Mouse (Mus musculus) ovary, postnatal 14 days (tissue): ENCODE data around the gene Rab44.
A peak's percentile ranks its signal among the peaks of the same experiment; 100 is the strongest.
"Not testable (repeated sequence)": the region's sequence is repeated elsewhere in the genome, so short reads cannot be mapped to it uniquely, and the experiment has no call there.

Experiments used
- DNase-seq: peaks from one replicate; pipeline ENCODE4 v3.0.0; 2022; ENCODE audit warnings: low spot score

Gene Rab44

DNA sequence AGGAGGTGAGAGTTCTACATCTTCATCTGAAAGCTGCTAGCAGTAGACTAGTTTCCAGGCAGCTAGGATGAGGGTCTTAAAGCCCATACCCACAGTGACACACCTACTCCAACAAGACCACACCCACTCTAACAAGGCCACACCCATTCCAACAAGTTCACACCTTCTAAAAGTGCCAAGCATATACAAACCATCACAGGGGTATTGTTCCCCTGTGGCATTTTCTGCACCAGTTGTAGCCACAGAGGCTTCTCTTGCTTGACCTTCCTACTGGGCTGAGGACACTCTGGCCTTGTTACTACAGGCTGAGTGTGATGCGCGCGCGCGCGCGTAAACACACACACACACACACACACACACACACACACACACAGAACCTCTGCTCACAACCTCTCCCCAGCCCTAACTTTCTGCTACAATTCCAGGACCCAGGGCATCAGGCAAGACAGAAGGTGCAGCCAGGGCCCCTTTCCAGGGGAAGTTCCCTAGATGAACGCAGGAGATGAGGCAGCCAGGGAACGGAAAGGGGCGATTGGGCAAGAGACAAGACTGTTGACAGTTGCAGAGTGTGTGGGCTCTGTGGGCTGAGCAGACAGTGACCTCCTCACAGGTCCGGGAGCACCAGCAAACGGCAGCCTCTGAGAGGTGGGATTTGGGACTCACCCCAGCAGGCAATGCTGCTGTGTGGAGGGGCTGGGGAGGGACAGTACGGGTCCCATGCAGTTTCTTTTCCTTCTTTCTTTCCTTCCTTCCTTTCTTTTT is at the start of gene Rab44:
Gene Rab44, plus strand, starts transcription at position 555 of the 762 bp plus-strand sequence.
- DNase-seq: no peak

DNA sequence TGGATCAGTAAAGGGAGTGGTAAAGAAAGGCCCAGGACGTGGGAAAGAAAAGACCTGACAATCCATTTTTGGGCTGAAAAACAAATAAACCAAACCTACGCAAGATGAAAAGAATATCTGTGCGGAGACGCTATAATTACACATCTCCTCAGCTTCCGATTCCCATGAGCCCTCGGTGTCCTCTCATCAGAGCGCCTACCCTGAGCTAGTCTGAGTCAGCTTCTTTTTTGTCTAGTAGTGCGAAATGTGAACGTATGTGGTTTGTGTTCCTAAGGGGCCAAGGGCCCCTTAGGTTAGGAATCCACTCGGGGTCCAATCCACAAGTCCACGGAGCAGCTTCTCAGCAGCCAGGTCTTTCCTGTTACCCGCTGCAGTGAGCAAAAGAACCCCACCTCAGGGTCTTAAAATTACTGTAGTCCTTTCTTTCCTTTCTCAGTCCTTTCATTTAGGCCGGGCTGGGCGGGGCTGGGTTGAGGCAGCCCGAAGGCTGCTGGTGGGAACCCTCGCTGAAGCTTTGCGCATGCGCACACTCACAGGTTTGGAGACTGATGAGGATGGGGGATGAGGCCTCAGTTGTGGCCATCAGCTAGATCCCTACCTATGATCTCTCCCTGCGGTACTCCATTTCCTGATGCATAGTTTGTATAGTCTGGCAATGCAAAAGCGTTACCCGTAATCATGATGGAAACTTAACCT is 48.6 kb upstream of the Rab44 start:
- no peak for DNase-seq

GRCm38 (mm10) chr17:29065971-29066370 is 48.0 kb upstream of the Rab44 start:
- DNase-seq: no peak

- DNase-seq: not testable (repeated sequence)
Measured at GRCm38 (mm10) chr17:29067416-29067815, 46.5 kb upstream of the Rab44 start.

DNA sequence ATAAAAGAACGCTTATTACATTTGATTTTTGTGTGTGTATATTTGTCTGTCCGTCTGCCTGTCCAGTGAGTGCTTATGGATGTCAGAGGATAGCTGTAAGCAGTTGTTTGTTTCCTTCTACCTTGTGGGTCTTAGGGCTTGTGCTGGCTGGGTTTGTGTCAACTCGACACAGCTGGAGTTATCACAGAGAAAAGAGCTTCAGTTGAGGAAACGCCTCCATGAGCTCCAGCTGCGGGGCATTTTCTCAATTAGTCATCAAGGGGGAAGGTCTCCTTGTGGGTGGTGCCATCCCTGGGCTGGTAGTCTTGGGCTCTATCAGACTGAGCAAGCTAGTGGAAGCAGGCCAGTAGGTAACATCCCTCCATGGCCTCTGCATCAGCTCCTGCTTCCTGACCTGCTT is 46.1 kb upstream of the Rab44 start:
- no peak for DNase-seq

DNA sequence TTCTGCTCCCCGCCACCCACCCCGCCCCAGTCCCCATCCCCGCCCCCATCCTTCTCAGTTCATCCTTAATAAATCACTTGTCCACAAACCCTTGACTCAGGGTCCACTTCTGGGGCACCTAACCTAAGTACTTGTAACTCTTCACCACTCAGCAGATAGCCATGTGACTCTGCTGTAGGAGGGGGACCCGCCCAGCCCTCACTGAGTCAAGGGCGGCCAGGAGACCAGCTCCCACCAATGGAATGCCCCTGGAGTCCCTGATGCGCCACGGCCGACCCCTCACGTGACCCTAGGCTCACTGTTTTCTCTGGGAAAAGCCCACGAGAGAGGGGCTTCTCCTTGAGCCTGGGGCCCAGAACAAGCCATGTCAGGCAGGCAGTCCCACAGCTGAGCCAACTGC is 44.9 kb upstream of the Rab44 start:
- no peak for DNase-seq

GRCm38 (mm10) chr17:29071820-29072219 is 42.1 kb upstream of the Rab44 start:
- no peak for DNase-seq

DNA sequence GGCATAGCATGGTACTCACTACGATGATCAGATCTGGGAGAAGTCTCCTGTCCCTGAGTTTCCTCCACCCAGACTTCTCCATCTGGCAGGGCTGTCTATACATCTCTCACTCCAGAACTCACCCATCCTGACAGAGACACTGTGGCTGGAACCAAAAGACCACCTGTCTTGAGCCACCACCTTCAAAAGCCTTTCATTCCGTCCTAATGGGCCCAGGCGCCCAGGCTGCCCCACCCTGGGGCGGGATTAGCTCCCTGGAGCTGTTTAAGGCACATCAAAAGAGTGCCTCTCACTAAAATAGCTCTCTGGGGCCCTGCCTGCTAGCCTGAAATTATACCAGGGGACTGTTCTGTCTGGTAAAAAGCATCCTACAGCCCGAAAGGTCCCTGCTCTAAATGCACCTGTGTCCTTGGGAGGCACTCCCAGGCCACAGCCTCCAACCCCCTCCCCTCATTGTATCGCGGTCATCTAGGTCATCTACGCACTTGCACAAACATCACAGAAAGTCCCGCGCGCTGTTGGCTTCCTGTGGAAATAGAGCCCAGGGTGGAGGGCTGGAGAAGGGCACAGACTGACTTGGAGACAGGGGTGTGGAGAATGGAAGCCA is 41.1 kb upstream of the Rab44 start:
- no peak for DNase-seq

DNA sequence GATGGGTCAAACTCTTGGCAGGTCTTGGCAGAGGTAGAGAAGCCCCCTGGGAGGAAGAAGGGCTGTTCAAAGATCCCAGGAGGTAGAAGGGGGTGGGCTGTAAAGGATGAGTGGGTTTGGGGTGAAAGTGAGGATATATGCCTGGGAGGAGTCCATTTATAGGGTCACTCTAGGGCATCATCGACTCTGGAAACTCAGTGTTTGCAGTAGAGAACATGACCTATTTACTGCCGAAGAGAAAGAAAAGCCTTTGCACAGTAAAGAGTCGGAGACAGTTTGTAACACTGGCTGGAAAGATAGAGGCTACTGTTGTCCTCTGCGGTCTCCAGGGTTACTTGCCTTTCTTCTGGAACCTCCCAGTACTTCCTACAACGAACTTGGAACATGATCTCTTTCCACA is 40.6 kb upstream of the Rab44 start:
- DNase-seq: no peak

- DNase-seq: no peak
Measured at GRCm38 (mm10) chr17:29074085-29074484, 39.9 kb upstream of the Rab44 start.

DNA sequence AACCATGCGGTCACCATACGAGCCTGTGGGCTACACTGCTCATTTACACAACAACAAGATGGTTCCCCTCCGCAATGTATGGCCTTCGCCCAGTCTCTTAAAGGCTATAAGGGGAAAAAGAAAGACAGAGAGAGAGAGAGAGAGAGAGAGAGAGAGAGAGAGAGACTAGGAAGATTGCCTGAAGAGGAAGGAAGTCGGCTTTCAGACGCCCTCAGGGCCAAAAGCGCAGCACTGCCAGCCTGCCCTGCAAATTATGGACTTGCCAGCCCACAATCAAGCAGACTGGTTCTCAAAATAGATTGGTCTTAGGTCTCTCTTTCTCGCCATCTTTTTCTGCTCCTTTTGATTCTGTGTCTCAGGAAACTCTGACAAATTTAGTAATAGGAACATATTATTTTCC is 37.7 kb upstream of the Rab44 start:
- no peak for DNase-seq

- DNase-seq: no peak
Measured at GRCm38 (mm10) chr17:29077786-29078509, 36.0 kb upstream of the Rab44 start.

GRCm38 (mm10) chr17:29078519-29079383 is 35.2 kb upstream of the Rab44 start:
- peak; percentile 35 for DNase-seq

- DNase-seq: no peak
Measured at GRCm38 (mm10) chr17:29080758-29081617, 33.0 kb upstream of the Rab44 start.

DNA sequence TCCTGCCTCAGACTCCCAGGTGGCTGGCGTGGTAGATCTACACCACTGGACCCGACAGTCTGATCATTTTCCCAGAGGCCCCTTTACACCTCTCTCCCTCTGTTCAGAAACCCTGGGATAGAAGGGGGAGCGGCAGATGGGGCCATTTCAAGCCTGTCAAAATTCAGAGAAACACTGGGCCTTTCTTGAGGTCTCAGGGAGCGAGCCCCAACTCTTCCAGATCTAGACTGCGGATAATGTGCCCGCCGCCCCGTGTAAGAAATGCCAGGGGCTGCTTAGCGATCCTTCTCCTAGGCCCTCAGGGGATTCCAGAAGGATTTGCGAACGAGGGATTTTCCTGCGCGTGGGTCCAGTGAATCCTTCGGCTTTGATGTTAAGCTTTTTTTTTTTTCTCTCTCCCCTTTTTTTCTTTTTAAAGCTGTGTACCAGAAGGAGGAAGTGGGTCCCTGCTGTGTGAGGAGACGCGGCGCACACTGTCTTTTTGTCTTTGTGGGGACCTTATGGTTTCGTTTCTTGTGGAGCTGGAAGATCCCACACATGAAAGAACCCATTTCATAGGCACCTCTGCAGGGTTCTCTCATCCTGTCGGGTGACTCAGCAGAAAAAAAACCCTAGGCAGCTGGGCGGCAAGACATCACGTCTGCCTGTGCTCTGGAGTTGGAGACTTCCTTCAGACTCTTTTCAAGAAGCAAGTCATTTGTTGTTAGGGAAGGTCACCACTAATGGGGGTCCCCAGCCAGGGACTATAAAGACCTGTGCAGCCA is 32.1 kb upstream of the Rab44 start:
- no peak for DNase-seq

DNA sequence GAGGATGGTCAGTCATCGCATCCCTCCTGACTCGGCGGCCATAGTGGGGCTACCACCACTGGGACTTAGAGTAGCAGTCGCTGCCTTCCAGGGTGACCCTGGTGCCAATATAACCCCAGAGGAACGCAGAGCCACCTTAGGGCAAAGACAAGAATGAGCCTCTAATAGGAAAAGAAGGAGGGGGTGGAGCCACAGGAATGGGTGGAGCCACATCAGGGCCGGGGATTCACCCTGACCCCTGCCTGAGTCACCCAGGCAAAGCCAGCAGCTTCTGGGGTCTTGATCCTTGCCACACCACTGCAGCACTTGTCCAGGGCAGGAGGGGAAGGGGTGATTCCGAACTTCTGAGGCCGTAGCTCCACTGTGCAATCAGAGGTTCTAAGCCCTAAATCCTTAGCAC is 30.4 kb upstream of the Rab44 start:
- DNase-seq: no peak

DNA sequence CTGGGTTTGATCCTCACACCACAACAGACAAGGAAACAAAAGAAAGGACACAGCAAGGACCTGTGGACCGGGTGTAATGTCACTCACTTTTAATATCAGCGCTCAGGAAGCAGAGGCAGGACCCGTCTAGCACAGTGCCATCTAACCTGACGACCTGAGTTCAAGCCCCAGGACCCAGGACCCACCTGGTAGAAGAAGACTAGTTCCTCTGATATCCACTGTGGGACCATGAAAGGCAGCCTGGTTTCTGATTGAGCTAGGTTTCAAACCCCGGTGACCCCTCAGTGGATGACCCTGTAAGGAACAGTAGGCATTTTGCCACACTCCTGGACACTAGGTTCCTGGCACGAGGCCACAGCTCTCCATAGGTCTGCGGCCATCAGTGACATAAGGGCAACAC is 29.3 kb upstream of the Rab44 start:
- DNase-seq: no peak

- no peak for DNase-seq
Measured at GRCm38 (mm10) chr17:29085266-29085665, 28.7 kb upstream of the Rab44 start.

DNA sequence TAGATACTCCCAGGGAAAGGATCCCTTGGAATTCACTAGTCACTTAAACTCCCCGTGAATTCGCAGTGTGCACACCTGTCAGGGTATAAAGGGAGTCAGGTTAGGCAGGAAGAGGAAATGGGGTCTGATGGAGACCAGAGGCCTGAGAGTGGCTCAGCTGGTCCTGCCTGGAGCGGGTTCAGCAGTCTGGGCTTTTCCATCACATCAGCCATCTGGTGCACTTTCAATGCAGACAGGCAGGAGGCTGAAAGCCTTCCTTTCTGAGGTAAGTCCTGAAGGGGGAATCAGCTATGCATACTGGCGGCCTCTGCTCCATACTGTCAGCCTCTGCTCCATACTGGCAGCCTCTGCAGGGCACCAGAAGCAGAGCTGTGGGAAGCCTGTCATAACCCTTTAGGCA is 27.0 kb upstream of the Rab44 start:
- DNase-seq: no peak

DNA sequence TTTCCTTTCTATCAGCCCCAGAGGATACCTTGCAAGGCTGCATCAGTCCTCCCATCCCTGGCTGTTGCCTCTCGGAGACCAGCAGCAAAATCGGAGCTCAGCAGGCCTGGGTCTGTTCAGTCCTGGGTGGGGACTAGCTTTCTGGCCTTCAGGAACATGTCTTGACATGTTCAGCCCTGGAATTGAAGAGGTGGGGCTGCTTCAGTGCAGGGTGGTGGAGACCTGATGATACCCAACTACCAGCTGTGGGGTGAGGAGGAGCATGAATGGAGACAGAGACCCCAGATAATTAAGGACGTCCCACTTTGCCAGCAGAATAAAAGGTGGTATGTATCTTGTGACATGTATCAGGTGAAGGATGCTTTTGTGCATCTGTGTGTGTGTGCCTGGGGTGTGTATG is 23.2 kb upstream of the Rab44 start, which contains the start of gene Cdkn1a:
Gene Cdkn1a, plus strand, starts transcription at position 201 of the 400 bp plus-strand sequence.
- no peak for DNase-seq
